Mouse (Mus musculus) neural tube, postnatal 0 days (tissue): ENCODE data around the gene Gm38392. TPM values are rescaled to one million over a fixed set of nuclear protein-coding genes. Genes with fewer than 3 reads are reported as not detected.

Source experiments
- microRNA-seq: library from miRNA; unstranded; fragments of <30 nt; microRNA quantifications from one replicate; pipeline ENCODE4, GENCODE M21; 2016
- polyA plus RNA-seq: library from polyadenylated mRNA; unstranded; fragments of >200 nt; fragmentation: Nextera tagmentation; extraction: Ambion mirVana; gene quantifications from 2 replicates; pipeline ENCODE4 v1.2.1, GENCODE M21; 2015

Gm38392 gene
- 0.39 and 0.50 TPM in 2 replicates for polyA plus RNA-seq

GRCm38 (mm10) chr3:88287110-88287509 is at the start of gene Gm38392:
TSS of gene Gm38392 (minus strand) at chr3:88287210.

GRCm38 (mm10) chr3:88336058-88337013 is 49.3 kb upstream of the Gm38392 start, which contains the start of the genes Tmem79 and Smg5:
TSS of gene Tmem79 (minus strand) at chr3:88336148.
TSS of gene Smg5 (plus strand) at chr3:88336260.

GRCm38 (mm10) chr3:88324951-88325405 is 38.0 kb upstream of the Gm38392 start, which contains the start of gene Glmp:
TSS of gene Glmp (plus strand) at chr3:88325023.

GRCm38 (mm10) chr3:88296561-88297318 is 9.7 kb upstream of the Gm38392 start, which contains the start of the genes Tsacc and Cct3:
TSS of gene Tsacc (minus strand) at chr3:88296999.
TSS of gene Cct3 (plus strand) at chr3:88297116.

GRCm38 (mm10) chr3:88254268-88254926 is 32.6 kb downstream of the Gm38392 start, which contains the start of gene Rhbg:
TSS of gene Rhbg (minus strand) at chr3:88254709.

Small RNA genes lying within 50 kb of the gene (microRNA-seq; reads per million reads assigned to microRNA genes)
- gene Gm25641 (not detected), gene Mir3093 (21.2 reads per million, percentile 26 among the genes with 10 or more reads in this experiment), gene Mir9-1 (not detected)

Other genes with a start within 250 kb of the Gm38392 start
- gene Gpatch4, start 244.1 kb downstream of the Gm38392 start, polyA plus RNA-seq: 29.4 and 33.1 TPM in 2 replicates
- 166 TPM in 2 replicates for gene Naxe, start 228.7 kb downstream of the Gm38392 start, polyA plus RNA-seq
- gene Ttc24, start 208.9 kb downstream of the Gm38392 start, polyA plus RNA-seq: not detected in 2 replicates
- 1.1 and 1.7 TPM in 2 replicates for gene Iqgap3, start 205.2 kb downstream of the Gm38392 start, polyA plus RNA-seq
- 14.9 and 18.3 TPM in 2 replicates for gene Mef2d, start 144.8 kb downstream of the Gm38392 start, polyA plus RNA-seq
- gene Rhbg, start 32.5 kb downstream of the Gm38392 start, polyA plus RNA-seq: 0.53 and 0.73 TPM in 2 replicates
- 10.7 and 12.6 TPM in 2 replicates for gene Tsacc, start 9.8 kb upstream of the Gm38392 start, polyA plus RNA-seq
- gene Cct3, start 9.9 kb upstream of the Gm38392 start, polyA plus RNA-seq: 350 and 357 TPM in 2 replicates
- gene Glmp, start 37.8 kb upstream of the Gm38392 start, polyA plus RNA-seq: 132 and 139 TPM in 2 replicates
- 1.5 TPM in 2 replicates for gene Tmem79, start 48.9 kb upstream of the Gm38392 start, polyA plus RNA-seq
- gene Smg5, start 49.0 kb upstream of the Gm38392 start, polyA plus RNA-seq: 37.5 and 39.9 TPM in 2 replicates
- 8.0 and 11.4 TPM in 2 replicates for gene Paqr6, start 77.4 kb upstream of the Gm38392 start, polyA plus RNA-seq
- not detected in 2 replicates for gene Bglap3, start 85.5 kb upstream of the Gm38392 start, polyA plus RNA-seq
- gene Bglap2, start 91.5 kb upstream of the Gm38392 start, polyA plus RNA-seq: 1.4 and 1.5 TPM in 2 replicates
- 2.0 and 2.5 TPM in 2 replicates for gene Bglap, start 97.3 kb upstream of the Gm38392 start, polyA plus RNA-seq
- 29.2 and 33.8 TPM in 2 replicates for gene Pmf1, start 123.1 kb upstream of the Gm38392 start, polyA plus RNA-seq
- gene Slc25a44, start 137.9 kb upstream of the Gm38392 start, polyA plus RNA-seq: 31.5 and 36.8 TPM in 2 replicates
- gene Sema4a, start 174.0 kb upstream of the Gm38392 start, polyA plus RNA-seq: 27.0 and 28.0 TPM in 2 replicates
- gene Lmna, start 222.7 kb upstream of the Gm38392 start, polyA plus RNA-seq: 79.1 and 80.0 TPM in 2 replicates
- gene Mex3a, start 245.2 kb upstream of the Gm38392 start, polyA plus RNA-seq: 7.9 and 10.1 TPM in 2 replicates